Mouse (Mus musculus) midbrain, embryonic 14.5 days (tissue): ENCODE data around the gene Tmem150c. TPM values are rescaled to one million over a fixed set of nuclear protein-coding genes. Genes with fewer than 3 reads are reported as not detected.

Experiments
- ATAC-seq: fragments of 200-750 bp; cut with Nextera tagmentation; 2 replicates; pipeline ENCODE4 v1.8.0; 2017; ENCODE audit warnings: moderate number of reproducible peaks, moderate library complexity; ENCODE audit not compliant: low FRiP score, low TSS enrichment
- DNase-seq: peaks from one replicate; pipeline ENCODE4 v3.0.0-alpha.2; 2015
- H3K27ac ChIP-seq: fragments of 300-500 bp; sonication (generic); replicated peaks from 2 replicates; pipeline ENCODE4 v1.5.1; 2014; ENCODE audit warnings: mild to moderate bottlenecking, low read depth, low read length, moderate library complexity
- H3K27me3 ChIP-seq: fragments of 300-500 bp; sonication (generic); 2 replicates; pipeline ENCODE4 v1.6.1; 2014; ENCODE audit warnings: low read length, control low read depth, mixed read lengths; ENCODE audit not compliant: control insufficient read depth, insufficient read depth
- H3K36me3 ChIP-seq: fragments of 300-500 bp; sonication (generic); 2 replicates; pipeline ENCODE4 v1.6.1; 2014; ENCODE audit warnings: low read length, control low read depth; ENCODE audit not compliant: control insufficient read depth, insufficient read depth
- H3K4me1 ChIP-seq: fragments of 300-500 bp; sonication (generic); 2 replicates; pipeline ENCODE4 v1.6.1; 2014; ENCODE audit warnings: mild to moderate bottlenecking, antibody characterized with exemption, low read length, control low read depth; ENCODE audit not compliant: control insufficient read depth, insufficient read depth
- H3K4me2 ChIP-seq: fragments of 300-500 bp; sonication (generic); 2 replicates; pipeline ENCODE4 v1.6.1; 2014; ENCODE audit warnings: mild to moderate bottlenecking, low read length, moderate library complexity
- H3K4me3 ChIP-seq: fragments of 300-500 bp; sonication (generic); replicated peaks from 2 replicates; pipeline ENCODE4 v1.5.1; 2014; ENCODE audit warnings: low read depth, low read length
- H3K9ac ChIP-seq: fragments of 300-500 bp; sonication (generic); replicated peaks from 2 replicates; pipeline ENCODE4 v1.6.1; 2014; ENCODE audit warnings: mild to moderate bottlenecking, low read length, moderate library complexity
- H3K9me3 ChIP-seq: fragments of 300-500 bp; sonication (generic); 2 replicates; pipeline ENCODE4 v1.6.1; 2016; ENCODE audit warnings: low read length, control low read depth, mixed read lengths; ENCODE audit not compliant: control insufficient read depth
- WGBS: fragments of 180-500 bp; shearing (Covaris S2); extraction: QIAGEN DNeasy Blood & Tissue Kit; methylation state at CpG from one replicate; pipeline ENCODE4 v1.1.7; 2014; 5-methylcytosine and 5-hydroxymethylcytosine counted together
- polyA plus RNA-seq: library from polyadenylated mRNA; unstranded; fragments of >200 nt; fragmentation: Nextera tagmentation; extraction: Ambion mirVana; gene quantifications from 2 replicates; pipeline ENCODE4 v1.2.1, GENCODE M21; 2014

The Tmem150c gene
- polyA plus RNA-seq, 1 experiment from 2014 or later = 20.0 TPM

GRCm38 (mm10) chr5:100123283-100123682 is 36.3 kb downstream of the Tmem150c start:
- WGBS = 47% methylated on average over 7 of the region's 7 CpGs
- Histone ChIP-seq H3K4me2 (no peak overlapping the region), H3K27ac (no peak overlapping the region), H3K27me3 (no peaks in the 10 kb centered on the region), H3K4me1 (peaks cover 12% of the 10 kb centered on the region), H3K4me3 (no peak overlapping the region), H3K36me3 (no peaks in the 10 kb centered on the region), H3K9ac (no peak overlapping the region), H3K9me3 (no peaks in the 10 kb centered on the region)
- DNase-seq (peak; percentile 20), ATAC-seq (no peak)

GRCm38 (mm10) chr5:100121170-100121569 is 38.4 kb downstream of the Tmem150c start:
- 39% methylated on average over 7 of the region's 7 CpGs for WGBS
- peak; percentile 2; the same call in 1 of the 2 replicates for ATAC-seq

DNA sequence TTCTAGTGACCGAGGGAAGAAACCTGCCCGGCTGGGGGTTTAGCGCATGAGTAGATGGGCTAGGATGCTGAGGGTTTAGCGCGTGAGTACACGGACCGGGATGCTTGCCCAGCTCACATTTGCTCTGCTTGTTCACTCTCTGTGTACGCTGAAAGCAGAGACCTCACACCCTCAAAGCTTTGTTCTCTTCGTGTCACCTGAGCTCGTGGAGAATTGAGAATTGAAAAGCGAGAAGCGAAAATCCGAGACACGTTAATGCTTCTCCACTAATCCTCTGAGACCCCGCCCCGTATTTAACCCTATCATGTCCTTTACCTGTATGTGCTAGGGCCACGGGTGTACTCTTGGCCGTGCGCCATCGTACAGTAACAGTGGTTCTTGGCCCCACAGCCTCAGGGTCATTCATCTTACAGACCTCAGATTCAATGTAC is 38.9 kb downstream of the Tmem150c start:
- Histone ChIP-seq H3K27me3 (no peaks in the 10 kb centered on the region), H3K36me3 (no peaks in the 10 kb centered on the region), H3K9ac (peak overlapping the region; percentile 35; the same call in 1 of the 2 replicates), H3K9me3 (no peaks in the 10 kb centered on the region), H3K4me3 (peak overlapping the region; percentile 26), H3K4me2 (peak overlapping the region; percentile 49), H3K4me1 (peaks cover 12% of the 10 kb centered on the region), H3K27ac (0 out of 2 replicates have a peak overlapping the region, but pooled peaks have one; percentile 55)
- 2% methylated on average over 20 of the region's 20 CpGs for WGBS
- DNase-seq = peak; percentile 75
- peak; percentile 68; the same call in 1 of the 2 replicates for ATAC-seq

More at GRCm38 (mm10) chr5:100121170-100121569, 38.4 kb downstream of the Tmem150c start:
- Histone ChIP-seq H3K27me3 (no peaks in the 10 kb centered on the region), H3K9me3 (no peaks in the 10 kb centered on the region), H3K4me3 (peak overlapping the region; percentile 26), H3K27ac (0 out of 2 replicates have a peak overlapping the region, but pooled peaks have one; percentile 55), H3K4me2 (peak overlapping the region; percentile 49), H3K4me1 (peaks cover 12% of the 10 kb centered on the region), H3K36me3 (no peaks in the 10 kb centered on the region), H3K9ac (peak overlapping the region; percentile 35; the same call in 1 of the 2 replicates)
- DNase-seq = no peak

- H3K9ac ChIP-seq = no peak overlapping the region
- no peak overlapping the region for H3K4me3 ChIP-seq
- DNase-seq = no peak
- no peak overlapping the region for H3K4me2 ChIP-seq
- no peak overlapping the region for H3K27ac ChIP-seq
- H3K27me3 ChIP-seq = no peaks in the 10 kb centered on the region
- H3K4me1 ChIP-seq = peaks cover 12% of the 10 kb centered on the region
- no peak for ATAC-seq
- H3K36me3 ChIP-seq = no peaks in the 10 kb centered on the region
- WGBS = 39% methylated on average over 8 of the region's 8 CpGs
- no peaks in the 10 kb centered on the region for H3K9me3 ChIP-seq
Observed at GRCm38 (mm10) chr5:100119331-100119730, 40.3 kb downstream of the Tmem150c start.

DNA sequence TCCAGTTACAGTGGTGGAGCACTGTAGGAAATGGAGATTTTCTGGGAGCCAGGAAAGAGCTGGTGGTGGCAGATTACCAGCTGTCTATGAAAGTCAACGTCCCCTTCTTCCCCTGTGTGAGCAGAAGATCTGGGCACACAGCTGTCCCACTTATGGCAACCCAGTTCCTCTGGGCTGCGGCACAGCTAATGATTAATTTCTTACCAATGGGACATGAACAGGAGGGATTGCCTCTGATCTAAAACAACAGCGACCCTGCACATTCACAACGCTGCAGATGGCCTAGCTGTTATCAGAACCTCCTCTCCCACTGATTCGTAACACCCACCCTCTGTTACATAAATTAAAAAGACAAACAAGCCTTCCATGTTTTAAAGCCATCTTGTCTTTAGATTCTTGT is 46.2 kb downstream of the Tmem150c start:
- Histone ChIP-seq H3K4me1 (no peaks in the 10 kb centered on the region), H3K9me3 (no peaks in the 10 kb centered on the region), H3K9ac (no peak overlapping the region), H3K27ac (no peak overlapping the region), H3K27me3 (no peaks in the 10 kb centered on the region), H3K36me3 (no peaks in the 10 kb centered on the region), H3K4me3 (no peak overlapping the region), H3K4me2 (no peak overlapping the region)
- no peak for ATAC-seq
- 46% methylated on average over 5 of the region's 5 CpGs for WGBS
- no peak for DNase-seq

DNA sequence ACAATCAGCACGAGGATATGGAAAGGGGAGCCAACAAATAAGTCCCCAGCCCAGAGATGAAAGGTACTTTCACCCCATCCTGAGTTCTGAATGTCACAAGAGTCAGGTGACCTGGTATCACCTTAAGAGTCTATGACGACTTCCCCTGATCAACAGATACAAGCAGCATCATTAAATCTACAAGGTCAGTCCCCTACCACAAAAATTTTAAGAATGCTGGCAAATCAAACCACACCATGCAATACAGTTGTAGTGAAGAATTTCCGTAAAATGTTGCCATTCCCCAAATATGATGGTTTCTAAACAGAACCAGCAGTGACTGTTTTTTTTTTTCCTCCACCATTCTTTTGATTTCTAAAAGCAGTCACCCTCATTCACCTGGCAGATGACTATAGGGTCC is 49.0 kb downstream of the Tmem150c start:
- WGBS = 85% methylated on average over 3 of the region's 3 CpGs
- H3K27ac ChIP-seq = no peak overlapping the region

GRCm38 (mm10) chr5:100109543-100110282 is 49.9 kb downstream of the Tmem150c start:
- WGBS = 44% methylated on average over 7 of the region's 7 CpGs

More for the DNA sequence above, 49.0 kb downstream of the Tmem150c start:
- no peak overlapping the region for H3K4me3 ChIP-seq
- H3K4me2 ChIP-seq = no peak overlapping the region
- H3K27me3 ChIP-seq = no peaks in the 10 kb centered on the region
- no peak for DNase-seq
- no peaks in the 10 kb centered on the region for H3K36me3 ChIP-seq
- H3K4me1 ChIP-seq = no peaks in the 10 kb centered on the region
- H3K9ac ChIP-seq = no peak overlapping the region
- ATAC-seq = no peak
- H3K9me3 ChIP-seq = no peaks in the 10 kb centered on the region

GRCm38 (mm10) chr5:100108866-100109265 is 50.7 kb downstream of the Tmem150c start:
- peak; percentile 66; the same call in 1 of the 2 replicates for ATAC-seq
- Histone ChIP-seq H3K27ac (no peak overlapping the region), H3K4me1 (no peaks in the 10 kb centered on the region), H3K27me3 (no peaks in the 10 kb centered on the region), H3K9ac (no peak overlapping the region), H3K4me2 (no peak overlapping the region), H3K9me3 (no peaks in the 10 kb centered on the region), H3K4me3 (no peak overlapping the region), H3K36me3 (no peaks in the 10 kb centered on the region)
- WGBS = 75% methylated on average over 9 of the region's 9 CpGs
- peak; percentile 60 for DNase-seq

More at GRCm38 (mm10) chr5:100109543-100110282, 49.9 kb downstream of the Tmem150c start:
- Histone ChIP-seq H3K4me3 (no peak overlapping the region), H3K9ac (no peak overlapping the region), H3K9me3 (no peaks in the 10 kb centered on the region), H3K4me1 (no peaks in the 10 kb centered on the region), H3K36me3 (no peaks in the 10 kb centered on the region), H3K4me2 (no peak overlapping the region), H3K27me3 (no peaks in the 10 kb centered on the region), H3K27ac (no peak overlapping the region)
- no peak for DNase-seq
- ATAC-seq = no peak

DNA sequence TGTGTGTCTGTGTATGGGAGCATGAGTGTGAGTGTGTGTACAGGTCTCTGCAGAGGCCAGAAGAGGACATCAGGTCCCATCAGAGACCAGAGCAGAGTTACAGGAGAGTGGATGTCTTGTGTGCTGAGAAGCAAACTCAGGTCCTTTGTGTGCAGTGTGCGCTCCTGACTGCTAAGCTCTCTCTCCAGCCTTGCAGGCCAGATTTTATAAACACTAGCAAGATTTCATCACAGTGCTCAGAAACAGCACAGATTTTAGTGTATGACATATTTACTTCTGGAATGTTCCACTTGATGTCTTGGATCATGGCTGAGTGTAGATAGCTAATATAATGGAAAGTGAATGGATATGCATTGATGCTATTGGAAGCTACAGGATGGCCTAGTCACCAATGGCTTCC is 57.2 kb downstream of the Tmem150c start:
- no peaks in the 10 kb centered on the region for H3K4me1 ChIP-seq
- no peak for DNase-seq
- 91% methylated on average over 1 of the region's 1 CpGs for WGBS
- no peaks in the 10 kb centered on the region for H3K27me3 ChIP-seq
- no peak for ATAC-seq
- H3K4me3 ChIP-seq = no peak overlapping the region
- no peaks in the 10 kb centered on the region for H3K36me3 ChIP-seq
- H3K4me2 ChIP-seq = no peak overlapping the region
- H3K27ac ChIP-seq = no peak overlapping the region
- H3K9ac ChIP-seq = no peak overlapping the region
- no peaks in the 10 kb centered on the region for H3K9me3 ChIP-seq
